Mouse (Mus musculus): ENCODE results near the gene Baiap2. TPM values are rescaled to one million over a fixed set of nuclear protein-coding genes. Genes with fewer than 3 reads are reported as not detected.
A peak's percentile ranks its signal among the peaks of the same experiment; 100 is the strongest.

Gene Baiap2
- total RNA-seq, 2 experiments from 2014 or later, result 16.5 to 31.7 TPM

DNA sequence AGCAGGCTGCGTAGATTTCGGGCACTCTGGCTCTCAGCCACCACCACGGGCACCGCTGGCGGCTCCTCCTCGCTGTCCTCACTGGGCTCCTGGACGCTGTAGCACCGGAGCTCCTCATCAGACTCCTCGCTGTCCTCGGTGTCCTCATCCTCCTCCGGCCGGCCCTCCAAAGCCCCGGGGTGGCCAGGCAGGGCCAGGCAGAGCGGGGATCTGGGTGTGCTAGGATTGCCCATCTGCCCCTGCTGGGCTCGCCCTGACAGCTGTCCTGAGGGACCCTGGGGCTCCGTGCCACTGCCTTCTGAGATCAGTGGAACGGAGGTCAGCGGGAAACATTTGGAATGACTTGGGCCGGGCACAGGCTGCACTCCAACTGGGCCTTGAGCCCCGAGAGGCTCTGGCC lies 67.4 kb downstream of the Baiap2 start:
- DNase-seq (ENCODE audit: low spot score in 2 of 2), result no peak

GRCm38 (mm10) chr11:120011114-120011760 lies 68.7 kb downstream of the Baiap2 start:
- no peak for DNase-seq (ENCODE audit: low spot score in 2 of 2)

- DNase-seq (ENCODE audit: low spot score in 2 of 2), result no peak
Observed at GRCm38 (mm10) chr11:120011761-120012560, 69.4 kb downstream of the Baiap2 start.

DNA sequence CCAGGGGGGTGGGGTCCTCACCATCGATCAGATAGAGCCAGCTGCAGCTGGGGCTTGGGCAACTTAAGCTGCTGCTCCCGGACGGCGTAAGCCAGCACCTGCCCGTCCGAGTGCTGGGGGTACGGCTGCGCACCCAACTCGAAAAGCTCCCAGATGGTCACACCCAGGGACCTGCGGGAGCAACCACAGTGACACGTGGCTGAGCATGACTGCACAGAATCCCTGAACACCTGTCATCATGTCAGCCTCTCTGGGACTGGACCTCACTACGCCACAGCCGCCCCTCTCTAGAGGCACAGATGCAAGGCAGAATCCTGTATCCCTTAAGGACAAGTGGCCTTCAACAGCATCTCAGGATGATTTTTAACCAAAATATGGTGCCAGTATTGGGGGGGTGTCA lies 70.1 kb downstream of the Baiap2 start:
- DNase-seq (ENCODE audit: low spot score in 2 of 2), result no peak

DNA sequence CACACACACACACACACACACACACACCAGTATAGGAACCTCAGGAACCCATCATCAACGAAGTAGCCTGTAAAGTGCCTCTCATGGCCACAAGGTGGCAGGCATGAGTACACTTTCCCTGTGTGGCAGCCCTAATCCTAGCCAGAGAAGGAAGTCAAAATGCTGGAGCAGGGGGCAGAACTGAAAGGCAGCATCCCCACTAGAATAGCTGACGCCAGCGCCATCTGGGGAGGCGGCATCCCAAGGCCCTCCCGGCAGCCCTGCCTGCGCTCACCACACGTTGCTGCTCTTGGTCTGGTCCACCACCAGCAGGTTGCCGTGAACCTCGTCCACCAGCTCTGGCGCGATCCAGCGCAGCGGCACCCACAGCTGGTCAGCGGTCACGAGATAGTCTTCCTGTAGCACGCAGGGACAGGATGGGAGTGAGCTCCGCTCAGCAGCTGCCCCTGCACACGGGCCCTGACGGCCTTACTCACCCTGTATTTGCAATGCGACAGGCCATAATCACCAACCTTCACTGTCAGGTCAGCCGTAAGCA lies 70.7 kb downstream of the Baiap2 start:
- DNase-seq (ENCODE audit: low spot score in 2 of 2), result peak; percentile 74 to 81

GRCm38 (mm10) chr11:120014758-120015157 lies 72.2 kb downstream of the Baiap2 start:
- no peak for DNase-seq (ENCODE audit: low spot score in 2 of 2)

- DNase-seq (ENCODE audit: low spot score in 2 of 2), result no peak
Observed at GRCm38 (mm10) chr11:120017011-120017410, 74.4 kb downstream of the Baiap2 start.

DNA sequence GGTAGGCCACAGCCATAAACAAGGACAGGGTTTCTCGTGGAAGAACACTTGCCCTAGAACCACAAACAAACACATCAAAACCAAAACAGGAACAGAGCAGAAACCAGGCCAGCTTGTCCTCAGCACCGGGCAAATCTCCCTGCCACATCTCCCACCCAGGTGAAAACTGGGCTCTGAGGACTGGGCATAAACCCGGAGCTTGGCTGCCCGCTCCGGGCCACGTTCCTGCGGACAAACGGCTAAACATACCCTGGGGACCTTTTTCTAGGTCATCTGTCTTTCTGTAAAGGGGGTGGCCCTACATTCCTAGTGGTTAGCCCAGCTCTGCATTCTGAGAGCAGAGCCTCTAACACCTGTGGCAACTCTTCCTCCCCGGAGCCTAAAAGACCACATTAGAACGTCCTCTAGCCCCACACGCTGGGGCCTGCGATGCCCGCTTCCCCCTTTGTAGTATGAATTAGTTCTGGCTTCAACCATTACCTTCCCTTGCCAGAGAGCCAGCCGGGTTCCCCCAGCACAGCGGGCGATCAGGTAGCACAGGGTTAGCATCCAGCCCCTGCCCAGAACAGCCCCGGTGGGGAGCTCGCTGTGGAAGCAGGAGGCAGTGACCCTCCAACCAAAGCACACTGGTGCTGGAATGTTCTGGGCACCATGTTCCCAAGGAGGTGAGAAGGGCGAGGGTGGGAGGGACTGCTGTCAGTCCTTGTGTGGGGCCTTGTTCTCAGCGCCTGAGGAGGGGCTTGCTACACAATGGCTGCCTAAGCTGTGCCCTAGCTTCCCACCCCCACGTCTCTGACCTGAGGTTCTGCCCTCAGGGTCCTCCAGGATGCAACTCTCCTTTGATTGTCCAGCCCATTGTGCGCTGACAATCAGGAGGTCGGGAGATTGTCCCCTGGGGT lies 77.2 kb downstream of the Baiap2 start:
- DNase-seq (ENCODE audit: low spot score in 2 of 2), result no peak

GRCm38 (mm10) chr11:120021367-120021766 lies 78.8 kb downstream of the Baiap2 start:
- DNase-seq (ENCODE audit: low spot score in 2 of 2), result no peak

GRCm38 (mm10) chr11:120022216-120022615 lies 79.7 kb downstream of the Baiap2 start:
- DNase-seq (ENCODE audit: low spot score in 2 of 2), result no peak

- DNase-seq (ENCODE audit: low spot score in 2 of 2), result no peak
Observed at GRCm38 (mm10) chr11:120022841-120023240, 80.3 kb downstream of the Baiap2 start.

GRCm38 (mm10) chr11:120026941-120027340 lies 84.4 kb downstream of the Baiap2 start:
- DNase-seq (ENCODE audit: low spot score in 2 of 2), result no peak

- DNase-seq (ENCODE audit: low spot score in 2 of 2), result no peak
Observed at GRCm38 (mm10) chr11:120028319-120029092, 85.9 kb downstream of the Baiap2 start.

- DNase-seq (ENCODE audit: low spot score in 2 of 2), result no peak
Observed at GRCm38 (mm10) chr11:120029431-120030144, 87.0 kb downstream of the Baiap2 start.

GRCm38 (mm10) chr11:120030145-120030901 lies 87.8 kb downstream of the Baiap2 start:
- peak; percentile 56 to 58 for DNase-seq (ENCODE audit: low spot score in 2 of 2)

- DNase-seq (ENCODE audit: low spot score in 2 of 2), result no peak
Observed at GRCm38 (mm10) chr11:120032052-120032451, 89.5 kb downstream of the Baiap2 start.

- DNase-seq (ENCODE audit: low spot score in 2 of 2), result no peak
Observed at GRCm38 (mm10) chr11:120033473-120033872, 90.9 kb downstream of the Baiap2 start.

- no peak for DNase-seq (ENCODE audit: low spot score in 2 of 2)
Observed at GRCm38 (mm10) chr11:120034306-120034705, 91.7 kb downstream of the Baiap2 start.

- no peak for DNase-seq (ENCODE audit: low spot score in 2 of 2)
Observed at GRCm38 (mm10) chr11:120034762-120035161, 92.2 kb downstream of the Baiap2 start.
